In the genomic region with DNA sequence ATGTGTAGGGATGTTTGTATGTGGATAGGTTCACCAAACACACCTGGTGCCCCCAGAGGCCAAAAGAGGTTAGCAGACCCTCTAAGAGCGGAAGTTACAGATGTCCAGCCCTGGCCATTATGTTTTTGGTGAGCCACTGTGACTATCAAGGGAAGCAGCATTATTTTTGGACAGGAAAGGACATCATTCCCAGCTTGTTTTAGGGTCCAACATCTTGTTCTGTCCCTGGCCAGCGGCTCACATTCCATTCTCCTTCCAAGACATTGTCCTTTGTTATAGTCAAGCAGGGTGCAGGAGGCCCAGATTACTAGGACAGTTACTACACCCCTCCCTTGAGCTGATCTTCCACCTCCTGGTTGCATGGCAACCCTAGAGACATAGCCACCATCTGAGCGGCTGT, we compare ENCODE assay signal across 24 mouse cellular contexts. TPM values are rescaled to one million over a fixed set of nuclear protein-coding genes. Genes with fewer than 3 reads are reported as not detected.
"Had no signal": no experiment of that assay in that cellular context is flagged by ENCODE, and none has a peak within 500 bp of the region (broad histone marks: within the 10 kb centered on the region; RNA-seq: fewer than 3 reads in every experiment).

No protein-coding gene starts in this region.

- H3K27me3 ChIP-seq: limb, embryonic 13.5 days; midbrain, embryonic 12.5 days; neural tube, embryonic 13.5 days; stomach, embryonic 15.5 days had no signal

- DNase-seq: kidney, adult 2 months; kidney, postnatal 10 days; left cerebral cortex, postnatal 4 days; lung, embryonic 14.5 days; lung, postnatal 10 days; lung, postnatal 4 days; retina, postnatal 1 day; right cerebral cortex, postnatal 4 days; spleen, adult 18-20 months; thymus, adult 2 months; thymus, postnatal 36 days had no signal

- H3K27ac ChIP-seq: midbrain, embryonic 12.5 days; neural tube, embryonic 13.5 days; stomach, embryonic 15.5 days had no signal

- H3K9ac ChIP-seq: limb, embryonic 13.5 days; lung, embryonic 14.5 days; midbrain, embryonic 12.5 days; neural tube, embryonic 13.5 days; stomach, embryonic 15.5 days had no signal

- H3K9me3 ChIP-seq: limb, embryonic 13.5 days; midbrain, embryonic 12.5 days; neural tube, embryonic 13.5 days; stomach, embryonic 15.5 days had no signal

- H3K4me3 ChIP-seq: limb, embryonic 13.5 days; megakaryocyte, embryonic 14.5 days; midbrain, embryonic 12.5 days; neural tube, embryonic 13.5 days; stomach, embryonic 15.5 days had no signal

- H3K4me2 ChIP-seq: limb, embryonic 13.5 days; liver, embryonic 11.5 days; lung, embryonic 14.5 days; midbrain, embryonic 12.5 days; neural tube, embryonic 13.5 days; stomach, embryonic 15.5 days had no signal

RNA-seq across cellular contexts. Expression of a gene that starts 18.9 kb away (rescaled TPM):
- total RNA-seq: layer of hippocampus, adult 8-10 months; layer of hippocampus, postnatal 14 days; left cerebral cortex, adult 18-20 months; left cerebral cortex, postnatal 10 days; left cerebral cortex, postnatal 4 days; monocyte, adult 5-6 weeks had no signal
- polyA plus RNA-seq: large intestine, adult 2 months; neural tube, embryonic 13.5 days had no signal

RNA-seq across cellular contexts. Expression of a gene that starts 19.6 kb away (rescaled TPM):
- total RNA-seq: left cerebral cortex, adult 18-20 months; monocyte, adult 5-6 weeks had no signal
- polyA plus RNA-seq: large intestine, adult 2 months; limb, embryonic 13.5 days; liver, embryonic 11.5 days; liver, embryonic 16.5 days; lung, embryonic 14.5 days; stomach, embryonic 15.5 days had no signal

RNA-seq across cellular contexts. Expression of a gene that starts 50.0 kb away (rescaled TPM):
- total RNA-seq: monocyte, adult 5-6 weeks had no signal
